Mouse (Mus musculus): ENCODE measurements around the gene Sarm1.

DNA sequence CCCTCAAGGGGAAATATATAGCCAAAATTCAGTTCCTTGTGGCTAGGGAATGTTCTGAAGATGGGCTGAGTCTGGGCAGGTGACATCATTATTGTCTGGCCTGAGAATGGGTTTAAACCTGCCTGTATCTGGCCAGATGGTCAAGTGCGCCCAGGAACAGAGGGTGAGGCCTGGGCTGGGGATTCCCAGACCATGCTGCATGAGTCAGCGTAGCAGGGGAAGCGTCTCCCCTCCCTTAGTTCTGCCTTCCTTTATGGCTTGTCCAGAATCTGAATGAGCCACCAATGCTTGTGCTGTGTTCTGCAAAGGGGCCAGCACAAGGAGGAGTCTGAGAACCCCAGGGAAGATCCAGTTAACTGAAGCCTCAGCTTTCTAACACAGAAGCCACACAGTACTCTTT is 50.4 kb downstream of the Sarm1 start:
- no peak for TF ChIP-seq POLR2A (IDR thresholded peaks at IDR 0.05; ENCODE audit: control insufficient read depth, extremely low read depth, insufficient read depth, low read length, poor library complexity)
- no peak for TF ChIP-seq CTCF (IDR thresholded peaks at IDR 0.05; ENCODE audit: borderline replicate concordance, control insufficient read depth, extremely low read depth, insufficient read depth, low read length, poor library complexity)

Data from thymus, adult 2 months (tissue).